Mouse (Mus musculus) lung, postnatal 0 days (tissue): ENCODE measurements around the gene Snapc2.

Source experiments
- CTCF ChIP-seq: IDR thresholded peaks from 2 replicates; pipeline ENCODE4 v1.5.1; 2016; ENCODE audit warnings: antibody characterized with exemption, mild to moderate bottlenecking
- EP300 ChIP-seq: IDR thresholded peaks from 2 replicates; pipeline ENCODE4 v1.6.1; 2016; ENCODE audit warnings: antibody characterized with exemption, mild to moderate bottlenecking, control low read depth

GRCm38 (mm10) chr8:4245061-4245460 is 7.8 kb upstream of the Snapc2 start:
- no peak for TF ChIP-seq CTCF
- TF ChIP-seq EP300 = no peak
